Mouse (Mus musculus) left cerebral cortex, postnatal 10 days (tissue): ENCODE data around the gene Gm36028. TPM values are rescaled to one million over a fixed set of nuclear protein-coding genes. Genes with fewer than 3 reads are reported as not detected.

Source experiments
- DNase-seq, 2 experiments: peaks; one replicate each; pipeline ENCODE4 v3.0.0; 2021 to 2022; ENCODE audit warnings: low spot score in 2 of 2, mixed read lengths in 1 of 2; ENCODE audit errors: extremely low spot score in 1 of 2
- intact Hi-C: fragments of 180-260 bp; cut with DNase I; formaldehyde crosslinking; loops from one replicate; pipeline ENCODE4 v1.15.1; 2025
- total RNA-seq, 2 experiments: library from RNA; stranded (reverse); gene quantifications; 2 replicates each; pipeline ENCODE4 v1.2.3; 2021

The Gm36028 gene
- total RNA-seq, 2 experiments from 2014 or later, result 0.32 TPM; not detected in 1

GRCm38 (mm10) chr16:37817986-37818385 is 43.0 kb downstream of the Gm36028 start:
- intact Hi-C loops, result loop anchor here (10.0 kb wide), 1 partner anchor 127 kb away; no protein-coding TSS in a partner anchor
- no peak for DNase-seq

GRCm38 (mm10) chr16:37814383-37814971 is 46.5 kb downstream of the Gm36028 start:
- intact Hi-C loops, result loop anchor here (5.0 to 10.0 kb wide), 2 partner anchors 130 to 132 kb away; no protein-coding TSS in a partner anchor
- DNase-seq, result peak; percentile 85 to 88

- no peak for DNase-seq
- intact Hi-C loops, result loop anchor here (5.0 to 10.0 kb wide), 2 partner anchors 131 to 132 kb away; no protein-coding TSS in a partner anchor
Observed at GRCm38 (mm10) chr16:37813691-37814382, 47.1 kb downstream of the Gm36028 start.

DNA sequence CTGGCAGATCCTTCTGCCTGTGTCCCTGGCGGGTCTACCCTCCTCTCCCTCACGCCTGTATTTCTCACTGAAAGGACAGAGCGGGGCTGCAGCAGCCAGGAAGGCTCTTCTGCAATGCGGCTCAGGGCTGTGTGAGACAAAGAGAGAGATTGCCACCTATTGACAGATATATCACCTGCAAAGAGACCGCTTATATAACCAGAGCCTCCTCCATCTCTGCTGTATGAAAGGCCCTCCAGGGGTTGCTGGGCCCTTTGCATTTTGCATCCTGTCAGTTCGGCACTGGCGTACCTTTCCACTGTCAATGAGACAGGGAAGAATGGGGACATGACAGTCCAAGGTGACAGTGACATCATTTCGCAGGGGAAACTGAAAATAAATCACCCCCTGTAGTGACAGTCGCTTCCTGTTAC is 48.5 kb downstream of the Gm36028 start:
- peak; percentile 46 to 67 for DNase-seq
- intact Hi-C loops, result loop anchor here (5.0 to 10.0 kb wide), 2 partner anchors 130 to 132 kb away; no protein-coding TSS in a partner anchor

DNA sequence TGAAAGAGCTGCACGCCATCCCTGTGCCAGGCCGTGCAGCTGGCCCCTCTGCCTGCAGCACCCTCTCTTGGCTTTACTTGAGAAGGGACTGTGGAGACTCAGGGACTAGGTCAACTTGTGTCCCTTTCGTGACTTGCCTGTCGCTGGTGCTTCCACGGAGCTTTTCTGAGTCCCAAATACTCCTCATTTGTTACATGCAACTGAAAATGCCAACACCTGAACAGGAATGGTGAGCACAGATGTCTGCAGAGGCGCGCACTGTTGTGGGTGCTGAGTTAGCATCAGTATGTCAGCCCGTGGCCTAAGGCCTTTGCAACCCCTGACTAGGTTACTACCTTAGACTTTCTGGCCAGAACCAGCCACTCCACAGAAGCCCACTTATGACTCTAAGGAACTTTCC is 49.1 kb downstream of the Gm36028 start:
- intact Hi-C loops, result loop anchor here (5.0 to 10.0 kb wide), 2 partner anchors 130 to 133 kb away; no protein-coding TSS in a partner anchor
- DNase-seq, result no peak

DNA sequence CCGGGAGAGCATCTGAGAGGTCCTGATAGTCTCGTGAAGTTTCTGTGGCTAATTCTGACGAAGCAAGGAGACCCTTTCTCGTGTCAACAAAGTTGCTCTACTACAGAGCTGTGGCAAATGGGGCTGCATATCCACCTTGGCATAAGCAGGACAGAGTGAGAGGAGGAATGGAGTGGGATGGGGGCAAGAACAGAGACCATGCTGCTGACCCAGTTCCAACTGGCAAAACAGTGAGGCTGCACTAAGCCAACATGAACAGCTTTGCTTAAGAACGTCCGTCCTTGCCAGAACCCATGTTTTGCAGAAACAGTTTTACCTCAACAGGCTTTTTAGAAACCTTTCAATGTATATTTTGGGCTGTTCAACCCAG is 51.3 kb downstream of the Gm36028 start:
- intact Hi-C loops, result loop anchor here (10.0 kb wide), 1 partner anchor 705 kb away; no protein-coding TSS in a partner anchor
- no peak for DNase-seq

GRCm38 (mm10) chr16:37808866-37809622 is 51.9 kb downstream of the Gm36028 start:
- intact Hi-C loops, result loop anchor here (10.0 kb wide), 1 partner anchor 704 kb away; no protein-coding TSS in a partner anchor
- DNase-seq, result no peak

- no peak for DNase-seq
- intact Hi-C loops, result loop anchor here (10.0 kb wide), 1 partner anchor 702 kb away; no protein-coding TSS in a partner anchor
Observed at GRCm38 (mm10) chr16:37807269-37807668, 53.7 kb downstream of the Gm36028 start.

DNA sequence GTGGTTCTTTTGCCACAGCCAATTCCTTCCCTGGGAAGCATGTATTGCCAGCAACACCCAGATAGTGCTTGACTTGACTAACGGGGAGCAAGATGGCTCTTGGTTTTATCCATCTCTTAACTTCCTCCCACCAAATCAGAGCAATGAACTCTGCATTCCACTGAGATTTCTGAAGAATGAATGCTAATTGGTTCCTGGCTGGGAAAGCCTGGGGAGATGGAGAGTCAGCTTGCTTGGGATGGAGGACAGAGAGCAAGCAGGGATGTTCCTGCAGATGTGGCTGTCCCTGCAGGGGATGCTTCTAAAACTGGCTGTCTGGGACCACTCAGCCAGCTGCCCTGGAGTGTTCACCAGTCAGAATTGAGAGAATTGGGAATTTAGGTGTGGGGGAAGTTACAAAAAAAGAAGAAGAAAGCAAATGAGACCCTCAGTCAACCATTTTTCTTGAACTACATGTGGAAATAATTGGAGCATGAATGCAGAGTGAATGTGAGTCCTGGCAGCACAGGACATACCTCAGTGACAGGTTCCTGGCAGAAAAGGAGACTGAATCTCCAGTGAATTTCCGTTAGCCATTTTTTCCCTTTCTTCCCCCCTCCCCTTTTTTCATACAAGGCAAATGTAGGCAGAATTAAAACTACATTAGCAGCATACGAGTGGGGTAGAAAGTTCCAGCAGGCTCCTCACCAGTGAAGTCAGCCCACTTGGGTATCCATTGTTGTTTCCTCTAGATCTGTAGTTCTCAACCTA is 55.0 kb downstream of the Gm36028 start:
- intact Hi-C loops, result loop anchor here (10.0 kb wide), 1 partner anchor 701 kb away; no protein-coding TSS in a partner anchor
- DNase-seq, result no peak

DNA sequence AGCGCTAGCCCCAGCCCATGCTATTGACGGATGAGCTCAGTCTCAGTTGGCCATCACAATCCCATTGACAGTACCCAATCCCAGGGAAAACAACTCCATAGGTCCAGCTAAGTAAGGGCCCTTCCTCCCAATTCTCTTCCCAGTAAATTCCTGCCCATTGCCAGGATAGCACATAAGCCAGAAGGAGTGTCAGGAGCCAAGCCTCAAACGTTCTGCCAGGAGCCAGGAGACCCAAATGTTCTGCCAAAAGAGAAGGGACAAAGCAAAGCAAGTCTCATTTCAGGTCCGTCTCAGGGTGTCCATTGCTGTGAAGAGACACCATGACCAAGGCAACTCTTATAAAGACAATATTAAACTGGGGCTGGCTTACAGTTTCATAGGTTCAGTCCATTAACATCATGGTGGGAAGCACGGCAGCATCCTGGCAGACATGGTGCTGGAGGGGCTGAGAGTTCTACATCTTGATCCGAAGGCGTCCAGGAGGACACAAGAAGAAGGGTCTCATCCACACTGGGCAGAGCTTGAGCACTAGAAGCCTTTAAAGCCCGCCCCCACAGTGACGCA is 57.5 kb downstream of the Gm36028 start:
- intact Hi-C loops, result loop anchor here (10.0 kb wide), 1 partner anchor 699 kb away; no protein-coding TSS in a partner anchor
- no peak for DNase-seq

DNA sequence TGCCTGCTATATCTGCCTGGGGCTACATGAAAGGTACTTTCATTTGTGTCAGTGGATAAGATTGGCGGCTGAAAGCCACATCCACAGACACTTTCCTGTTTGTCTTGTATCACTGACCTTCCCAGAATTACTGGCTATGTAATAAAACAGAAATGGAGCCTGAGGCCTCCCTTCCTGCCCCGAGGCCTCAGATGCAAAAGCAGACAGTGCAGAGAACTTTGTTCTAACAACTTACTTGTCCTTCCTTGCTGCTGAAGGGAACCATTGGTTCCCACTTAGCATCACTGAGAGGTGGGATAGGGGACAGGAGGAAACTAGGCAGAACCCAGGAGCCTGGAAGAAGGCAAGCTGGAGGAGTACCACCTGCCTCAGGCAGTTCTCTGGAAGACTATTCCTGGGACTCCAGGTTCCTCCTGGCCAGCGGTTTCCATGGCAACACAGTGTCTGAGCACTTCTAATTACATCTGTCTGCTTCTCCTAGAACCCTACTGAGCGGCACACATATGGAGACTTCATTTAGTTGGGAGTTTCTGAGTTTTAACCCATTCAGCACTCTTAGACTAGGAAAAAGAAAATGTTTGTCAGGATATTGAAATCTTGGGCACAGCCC is 58.2 kb downstream of the Gm36028 start:
- intact Hi-C loops, result loop anchor here (10.0 kb wide), 1 partner anchor 698 kb away; no protein-coding TSS in a partner anchor
- DNase-seq, result no peak

GRCm38 (mm10) chr16:37801097-37801496 is 59.8 kb downstream of the Gm36028 start:
- intact Hi-C loops, result loop anchor here (10.0 kb wide), 1 partner anchor 696 kb away; no protein-coding TSS in a partner anchor
- DNase-seq, result no peak

Other genes with a start within 250 kb of the Gm36028 start
- 10 to 100 TPM; 72.5 to 73.8 TPM for gene Ndufb4, start 206.7 kb downstream of the Gm36028 start, total RNA-seq
- gene Fstl1, start 84.3 kb downstream of the Gm36028 start, total RNA-seq, result 10 to 100 TPM; 67.0 to 71.9 TPM
- 100 to 1,000 TPM; 101 to 114 TPM for gene Lrrc58, start 7.2 kb upstream of the Gm36028 start, total RNA-seq
- 1 to 10 TPM; 1.3 to 1.4 TPM for gene Gpr156, start 55.4 kb upstream of the Gm36028 start, total RNA-seq
- gene Gsk3b, start 227.9 kb upstream of the Gm36028 start, total RNA-seq, result 100 to 1,000 TPM; 254 to 256 TPM